Mouse (Mus musculus) ovary, postnatal 14 days (tissue): ENCODE data around the gene Hoxa11.
A peak's percentile ranks its signal among the peaks of the same experiment; 100 is the strongest.

ENCODE experiments used
- DNase-seq: peaks from one replicate; pipeline ENCODE4 v3.0.0; 2022; ENCODE audit warnings: low spot score

The Hoxa11 gene

GRCm38 (mm10) chr6:52265306-52265912 lies 19.8 kb upstream of the Hoxa11 start:
- DNase-seq: no peak

- DNase-seq: no peak
These were observed 18.6 kb upstream of the Hoxa11 start for GRCm38 (mm10) chr6:52264106-52264790.

- no peak for DNase-seq
These were observed 17.6 kb upstream of the Hoxa11 start for GRCm38 (mm10) chr6:52263321-52263585.

GRCm38 (mm10) chr6:52262463-52263320 lies 17.1 kb upstream of the Hoxa11 start:
- no peak for DNase-seq

GRCm38 (mm10) chr6:52261751-52262462 lies 16.3 kb upstream of the Hoxa11 start:
- DNase-seq: no peak

- no peak for DNase-seq
These were observed 15.3 kb upstream of the Hoxa11 start, which contains the start of gene Hoxa13 for GRCm38 (mm10) chr6:52260654-52261575. Hoxa13 (minus strand) TSS chr6:52260880.

- DNase-seq: no peak
These were observed 14.2 kb upstream of the Hoxa11 start for GRCm38 (mm10) chr6:52259811-52260261.

- DNase-seq: no peak
These were observed 13.6 kb upstream of the Hoxa11 start for GRCm38 (mm10) chr6:52259081-52259790.

GRCm38 (mm10) chr6:52256956-52257355 lies 11.3 kb upstream of the Hoxa11 start:
- DNase-seq: peak; percentile 77

- no peak for DNase-seq
These were observed 8.2 kb upstream of the Hoxa11 start for GRCm38 (mm10) chr6:52253511-52254500.

GRCm38 (mm10) chr6:52252775-52253376 lies 7.3 kb upstream of the Hoxa11 start:
- no peak for DNase-seq

GRCm38 (mm10) chr6:52252016-52252774 lies 6.6 kb upstream of the Hoxa11 start:
- no peak for DNase-seq

- DNase-seq: no peak
These were observed 5.7 kb upstream of the Hoxa11 start for GRCm38 (mm10) chr6:52251177-52251879.

- DNase-seq: no peak
These were observed 4.2 kb upstream of the Hoxa11 start for GRCm38 (mm10) chr6:52249826-52250225.

GRCm38 (mm10) chr6:52249415-52249738 lies 3.8 kb upstream of the Hoxa11 start:
- no peak for DNase-seq

GRCm38 (mm10) chr6:52248638-52249414 lies 3.2 kb upstream of the Hoxa11 start:
- no peak for DNase-seq
